21 mouse cellular contexts compared by ENCODE assay signal in the genomic region with DNA sequence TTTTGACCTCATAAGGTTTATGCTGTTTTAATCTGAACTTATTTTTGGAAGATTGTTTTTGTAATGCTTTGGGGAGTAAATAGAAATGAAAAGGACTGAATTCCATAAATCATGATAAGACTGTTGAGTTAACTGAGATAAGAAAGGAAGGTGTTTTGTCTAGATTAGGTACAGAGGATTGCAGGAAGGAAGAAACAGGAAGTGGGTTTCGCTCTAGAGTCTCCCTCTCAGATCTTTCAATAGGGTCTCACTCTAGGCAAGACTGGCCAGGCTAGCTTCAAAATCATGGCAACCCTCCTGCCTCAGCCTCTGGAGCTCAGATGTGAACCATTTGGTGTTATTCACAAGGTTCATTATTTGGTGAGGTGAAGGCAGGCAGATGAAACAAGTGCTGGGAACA. TPM values are rescaled to one million over a fixed set of nuclear protein-coding genes. Genes with fewer than 3 reads are reported as not detected.
DNase-seq lines count a peak whose midpoint lies in the region; ATAC-seq lines count a peak whose summit lies in the region.
"Had no signal": no experiment of that assay in that cellular context is flagged by ENCODE, and none has a peak within 500 bp of the region (broad histone marks: within the 10 kb centered on the region; RNA-seq: fewer than 3 reads in every experiment).

No protein-coding gene starts in this region.

- peak; percentile 53 for ATAC-seq in activated CD4-positive, CD25-positive, alpha-beta regulatory T cell, adult 4 months
- 0 out of 2 replicates have a peak, but pooled peaks have one; percentile 19 for ATAC-seq in megakaryocyte, adult 5-6 weeks (ENCODE audit: poor library complexity, severe bottlenecking)
- ATAC-seq in monocyte, adult 5-6 weeks (replicated peaks; ENCODE audit: insufficient number of reproducible peaks, low FRiP score, low TSS enrichment, poor library complexity, severe bottlenecking): no peak
- ATAC-seq: forebrain, embryonic 16.5 days; intestine, embryonic 16.5 days; midbrain, embryonic 13.5 days had no signal

- DNase-seq in spleen, postnatal 36 days (ENCODE audit: low spot score in 2 of 2): peak; percentile 32 to 44
- DNase-seq in spleen, postnatal 10 days (ENCODE audit: low spot score in 2 of 2): no peak
- DNase-seq in thymus, postnatal 25 days: peak; percentile 21
- DNase-seq in right cerebral cortex, adult 18-20 months: no peak
- no peak for DNase-seq in adrenal gland, adult (ENCODE audit: inconsistent age in 2 of 2, low spot score in 1 of 2)
- DNase-seq: adrenal gland, postnatal 36 days; cerebellum, adult 9-10 months; gastrocnemius, postnatal 10 days; kidney, postnatal 4 days; layer of hippocampus, adult 9-11 months; liver, embryonic 13.5 days; lung, adult 2 months; lung, postnatal 14 days; retina, postnatal 1 day; right cerebral cortex, postnatal 4 days had no signal

RNA-seq across cellular contexts. Expression of a gene that starts 27.8 kb away (rescaled TPM):
- polyA plus RNA-seq in activated CD4-positive, CD25-positive, alpha-beta regulatory T cell, adult 4 months (2017; shearing (Covaris generic)): 10 to 100 TPM; 16.2 to 20.8 TPM
- 22.0 and 23.3 TPM in 2 replicates for total RNA-seq in megakaryocyte, adult 5-6 weeks (2015)
- 24.2 and 25.8 TPM in 2 replicates for total RNA-seq in megakaryocyte, adult 5-6 weeks (2017)
- total RNA-seq in monocyte, adult 5-6 weeks (2017): 24.3 to 36.7 TPM (median 29.0 TPM) in 3 replicates

Comparison
In these comparisons a context has a peak if more than half of its experiments do, and no peak if none do; other contexts are left out.
1. DNase-seq: peak in spleen, postnatal 36 days (2 of 2) and thymus, postnatal 25 days (single experiment); none in spleen, postnatal 10 days (0 of 2), right cerebral cortex, adult 18-20 months (single experiment) and adrenal gland, adult (0 of 2).